Mouse (Mus musculus): ENCODE measurements around the gene 1700016K19Rik.
A peak's percentile ranks its signal among the peaks of the same experiment; 100 is the strongest.

The 1700016K19Rik gene

DNA sequence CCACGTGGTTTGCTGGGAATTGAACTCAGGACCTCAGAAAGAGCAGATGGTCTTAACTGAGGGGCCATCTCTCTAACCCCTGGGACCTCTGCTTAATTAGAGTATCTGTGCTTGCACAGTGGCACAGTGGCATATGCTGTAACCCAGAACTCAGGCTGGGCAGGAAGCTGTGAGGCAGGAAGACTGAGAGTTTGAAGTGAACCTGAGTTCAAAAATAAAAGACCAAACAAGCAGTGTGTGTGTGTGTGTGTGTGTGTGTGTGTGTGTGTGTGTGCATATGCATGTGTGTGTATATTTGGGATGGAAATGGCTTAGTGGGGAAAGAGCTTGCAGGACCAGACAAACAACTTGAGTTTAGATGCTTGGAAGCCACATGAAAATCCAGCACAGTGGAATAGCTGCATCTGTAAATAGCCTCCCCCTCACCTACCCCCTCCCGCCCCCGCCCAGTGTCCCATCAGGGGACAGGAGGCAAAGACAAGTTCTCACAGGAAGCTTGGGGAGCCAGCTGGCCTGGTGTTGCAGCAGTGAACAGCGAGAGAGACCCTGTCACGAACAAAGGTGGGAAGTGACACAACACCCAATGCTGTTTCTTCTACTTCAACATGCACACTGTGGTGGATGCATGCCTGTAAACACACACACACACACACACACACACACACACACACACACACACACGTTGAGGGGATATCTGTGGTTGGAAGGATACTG, 38.0 kb downstream of the 1700016K19Rik start:
- DNase-seq = no peak

DNA sequence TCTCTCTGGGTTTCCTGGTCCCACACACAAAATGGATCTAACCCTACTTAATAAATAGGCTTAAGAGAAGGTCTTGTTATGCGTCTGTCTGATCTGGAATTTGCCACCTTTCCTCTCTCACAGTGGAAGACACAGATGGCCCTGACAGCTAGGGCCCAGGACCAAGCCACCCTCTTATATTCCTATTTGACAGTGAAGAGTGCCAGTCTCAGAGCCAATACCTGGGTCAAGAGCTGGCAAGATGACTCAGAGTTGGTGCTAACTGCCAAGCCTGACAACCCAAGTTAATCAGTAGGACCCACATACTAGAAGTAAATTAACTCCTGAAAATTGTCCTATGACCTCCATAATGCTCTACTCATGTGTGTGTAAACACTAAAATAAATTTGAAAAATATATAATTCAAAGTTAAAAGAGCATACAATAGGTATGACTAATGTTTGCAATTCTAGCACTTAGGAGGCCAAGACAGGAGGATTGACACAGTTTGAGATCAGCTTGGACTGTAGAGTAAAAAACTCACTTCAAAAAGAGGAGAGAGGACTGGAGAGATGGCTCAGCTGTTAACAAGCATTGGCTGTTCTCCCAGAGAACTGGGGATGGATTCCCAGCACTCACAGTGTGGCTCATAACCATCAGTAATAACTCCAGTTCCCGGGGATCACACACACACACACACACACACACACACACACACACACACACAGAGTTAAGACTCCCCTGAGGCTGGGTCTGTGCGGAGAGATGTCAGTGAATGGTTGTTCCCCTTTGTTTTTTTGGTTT, 39.8 kb downstream of the 1700016K19Rik start:
- no peak for DNase-seq

DNA sequence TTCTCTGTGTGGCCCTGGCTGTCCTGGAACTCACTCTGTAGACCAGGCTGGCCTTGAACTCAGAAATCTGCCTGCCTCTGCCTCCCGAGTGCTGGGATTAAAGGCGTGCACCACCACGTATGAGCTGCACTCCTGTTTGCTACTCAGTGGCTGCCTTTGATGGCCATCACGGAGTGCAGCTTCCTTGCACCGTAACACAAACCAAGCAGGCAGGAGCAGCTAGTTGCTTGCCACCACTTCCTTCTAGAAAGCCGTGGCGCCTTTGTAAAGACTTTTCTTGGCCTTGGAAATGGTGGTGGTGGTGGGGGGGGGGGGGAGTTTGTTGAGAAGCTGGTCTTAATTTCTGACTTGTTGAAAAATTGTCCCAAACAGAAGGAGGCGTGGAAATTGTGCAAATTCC, 40.4 kb downstream of the 1700016K19Rik start:
- DNase-seq = no peak

DNA sequence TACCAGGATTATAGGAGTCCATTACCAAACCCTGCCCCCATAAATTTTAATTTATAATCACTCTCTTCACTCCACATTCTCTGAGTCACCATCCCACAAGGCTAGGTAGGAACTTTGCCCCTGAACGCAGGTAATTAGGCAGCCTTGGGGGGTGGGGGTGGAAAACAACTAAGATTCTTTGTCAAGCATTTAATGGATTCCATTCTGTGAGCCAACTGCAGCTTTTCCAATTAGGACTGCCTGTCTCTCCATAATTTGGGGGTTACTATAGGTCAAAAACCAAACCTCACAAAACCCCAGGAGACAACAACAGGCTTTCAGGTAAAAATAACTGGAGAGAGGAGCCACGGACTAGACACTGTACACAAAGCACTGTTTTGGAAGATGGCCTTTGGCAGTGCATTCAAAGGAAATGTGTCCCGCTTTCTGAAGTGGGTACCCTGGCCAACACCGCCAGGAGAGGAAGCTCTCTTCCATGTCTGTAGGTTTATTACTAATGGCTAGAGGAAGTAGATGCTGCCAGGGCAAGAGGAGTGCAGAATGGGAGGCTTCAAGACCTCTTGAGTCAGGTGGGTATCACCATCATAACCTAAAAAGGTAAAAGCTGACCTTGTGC, 41.2 kb downstream of the 1700016K19Rik start:
- DNase-seq = peak in 1 of 2 experiments; percentile 45

DNA sequence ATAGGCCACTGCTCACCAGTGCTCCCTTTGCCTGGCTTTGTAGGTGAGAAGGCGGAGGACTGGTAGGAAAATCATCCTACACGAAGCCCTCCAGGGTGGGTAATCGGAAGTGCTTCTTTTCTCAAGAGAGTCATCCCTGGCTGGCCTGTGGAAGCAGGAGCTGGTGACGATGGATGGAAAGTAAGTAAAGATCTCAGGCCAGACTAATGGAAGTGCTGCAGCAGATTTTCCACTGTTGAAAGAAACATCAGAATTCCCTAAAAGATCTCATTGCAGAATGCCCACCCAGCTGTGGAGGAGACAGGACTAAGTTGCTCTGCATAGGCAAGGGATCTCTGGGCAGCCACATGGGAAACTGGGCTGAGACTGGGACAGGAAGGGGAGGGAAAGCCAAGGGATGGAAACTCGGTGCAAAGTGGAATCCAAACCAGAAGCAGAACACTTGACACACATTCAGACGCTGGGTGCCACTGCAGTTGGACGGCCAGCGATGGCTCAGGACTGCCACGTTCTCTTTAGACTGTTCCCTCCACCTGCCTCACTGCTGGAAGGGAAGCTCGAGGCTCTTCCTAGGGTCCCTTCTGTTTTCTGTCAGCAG, 42.4 kb downstream of the 1700016K19Rik start:
- no peak for DNase-seq

DNA sequence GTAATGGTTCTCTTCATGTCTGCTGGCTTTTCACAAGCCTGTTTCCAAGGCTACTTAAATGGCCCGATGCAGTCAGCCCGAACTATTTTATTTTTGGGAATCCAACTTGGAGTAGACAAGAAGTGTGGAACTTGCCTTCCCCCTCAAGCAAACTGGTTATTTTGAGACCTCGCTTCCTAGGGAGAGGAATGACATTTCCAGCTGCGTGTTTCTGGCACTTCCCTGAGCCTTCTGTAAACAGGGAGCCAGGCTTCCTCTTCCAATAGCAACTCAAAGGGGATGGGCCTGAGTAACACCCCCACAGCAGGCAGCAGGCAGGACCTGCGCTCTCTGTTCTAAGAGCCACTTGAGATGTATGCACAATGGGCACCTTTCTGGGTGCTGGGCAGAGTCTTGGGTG, 43.2 kb downstream of the 1700016K19Rik start:
- peak in 1 of 2 experiments; percentile 38 for DNase-seq

DNA sequence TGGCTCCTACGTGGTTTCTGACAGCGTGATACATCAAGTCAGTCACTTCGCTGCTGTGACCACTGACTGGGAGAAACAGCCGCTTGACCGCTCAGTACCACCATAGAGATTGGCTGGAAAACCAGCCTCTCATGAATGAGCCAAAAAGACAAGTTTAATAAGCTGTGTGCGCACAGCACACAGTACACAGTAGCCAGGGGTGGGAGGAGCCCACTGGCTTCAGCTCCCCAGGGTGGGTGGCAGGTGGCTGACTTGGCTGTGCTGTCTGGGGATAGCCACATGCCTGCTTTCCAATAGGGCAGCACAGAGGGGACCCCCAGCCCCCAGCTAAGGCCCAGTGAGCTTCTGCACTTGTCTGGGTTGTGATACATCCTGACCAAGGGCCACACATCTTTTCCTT, 44.8 kb downstream of the 1700016K19Rik start:
- DNase-seq = no peak

DNA sequence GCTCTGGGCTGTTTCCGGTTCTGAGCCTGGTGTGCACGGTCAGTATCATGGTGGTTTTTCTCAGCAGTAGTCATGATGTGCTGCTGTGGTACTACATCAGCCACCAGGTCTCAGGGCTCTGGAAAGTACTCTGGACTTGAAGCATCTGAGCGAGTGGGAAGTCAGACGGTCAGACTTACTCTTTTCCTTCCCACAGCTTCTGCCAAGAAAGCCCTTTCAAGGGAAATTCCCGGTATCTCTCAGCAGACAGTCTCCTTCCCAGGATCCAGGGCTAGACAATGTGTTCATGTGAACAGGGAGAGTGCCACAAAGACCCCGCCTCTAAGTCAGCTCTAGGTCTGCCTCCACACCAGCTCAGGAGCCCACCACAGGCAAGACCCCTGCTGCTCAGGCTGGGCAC, 45.7 kb downstream of the 1700016K19Rik start:
- no peak for DNase-seq

DNA sequence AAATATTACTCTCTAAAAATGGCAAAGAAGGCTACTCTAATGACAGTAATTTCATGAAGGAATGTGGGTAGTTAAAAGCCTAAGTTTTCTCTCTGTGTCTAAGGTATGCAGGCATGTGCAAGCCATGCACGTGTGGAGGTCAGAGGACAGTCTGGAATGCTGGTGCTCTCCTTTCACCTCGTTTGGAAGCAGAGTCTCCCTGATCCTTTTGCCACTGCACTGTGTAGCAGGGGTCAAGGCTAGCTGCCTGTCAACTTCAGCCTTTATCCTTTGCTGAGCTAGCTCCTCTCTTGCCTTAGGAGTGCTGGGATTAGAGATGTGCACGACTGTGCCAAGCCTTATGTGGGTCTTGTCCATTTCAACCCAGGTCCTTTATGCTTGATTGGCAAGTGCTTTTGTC, 50.8 kb downstream of the 1700016K19Rik start:
- DNase-seq = no peak

DNA sequence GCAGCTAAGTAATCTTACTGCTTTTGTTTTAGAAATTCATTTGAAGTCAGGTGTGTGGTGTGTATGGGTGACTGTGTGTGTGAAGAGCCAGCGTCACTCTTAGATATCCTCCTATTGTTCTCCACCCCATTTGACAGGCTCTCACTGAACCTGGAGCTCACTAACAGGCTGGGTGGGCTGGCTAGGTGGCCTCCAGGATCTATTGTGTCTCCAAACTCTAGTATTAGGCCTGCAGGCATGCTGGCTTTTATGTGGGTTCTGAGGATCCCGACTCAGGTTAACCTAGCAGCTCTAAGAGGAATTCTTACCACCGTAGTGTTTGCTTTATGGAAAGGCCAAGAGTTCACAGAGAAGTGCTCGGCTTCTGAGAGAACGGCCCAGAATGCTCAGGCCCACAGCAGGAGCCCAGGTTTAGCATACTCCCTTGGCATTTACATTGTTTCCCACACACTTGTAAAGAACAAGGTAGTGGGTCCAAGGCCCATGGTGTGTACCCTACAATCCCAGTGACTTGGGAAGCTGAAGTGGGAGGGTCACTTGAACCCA, 51.3 kb downstream of the 1700016K19Rik start:
- no peak for DNase-seq

DNA sequence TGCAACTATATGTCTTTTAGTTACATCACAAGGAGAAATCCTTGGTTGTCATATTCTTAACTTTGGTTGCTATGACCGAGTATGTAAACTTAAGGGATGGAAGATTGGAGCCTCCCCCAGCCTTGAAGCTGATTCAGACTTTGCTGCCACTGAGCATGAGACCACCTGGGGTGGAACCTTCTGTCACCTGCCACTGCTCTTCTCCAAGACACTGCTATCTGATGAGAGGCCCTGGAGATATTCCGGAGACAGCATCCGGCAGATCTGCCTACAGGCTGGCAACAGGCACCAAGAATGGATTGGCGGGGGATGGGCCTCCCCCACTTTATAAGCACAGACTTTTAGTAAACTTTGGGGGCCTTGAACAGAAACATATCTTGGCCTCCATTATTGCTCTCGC, 52.8 kb downstream of the 1700016K19Rik start:
- no peak for DNase-seq

Measured in kidney, adult 8-10 months (tissue).